Mouse (Mus musculus) G1E (cell line): ENCODE measurements at regions not wholly inside any gene's neighbourhood (a gene's known extent, or its start where the extent isn't known, plus 50 kb on each side); places are given as distances from the start of the nearest gene placed in this dataset.

Experiments used
- ATAC-seq: 2 replicates; pipeline ENCODE4 v1.8.0; 2016; ENCODE audit warnings: mild to moderate bottlenecking; ENCODE audit not compliant: insufficient number of reproducible peaks, poor library complexity, low FRiP score, severe bottlenecking; ENCODE audit errors: extremely low read depth
- DNase-seq: peaks from one replicate; pipeline ENCODE4 v3.0.0; 2012; ENCODE audit warnings: low spot score
- H3K27me3 ChIP-seq: 2 replicates; pipeline ENCODE4 v1.6.1; 2012; ENCODE audit warnings: mild to moderate bottlenecking, low read length, inconsistent platforms; ENCODE audit not compliant: insufficient read depth
- H3K36me3 ChIP-seq: replicated peaks from 2 replicates; pipeline ENCODE3; 2012; ENCODE audit warnings: mild to moderate bottlenecking, inconsistent platforms
- H3K4me1 ChIP-seq: 2 replicates; pipeline ENCODE4 v1.6.1; 2012; ENCODE audit warnings: low read depth, low read length, inconsistent platforms, mixed read lengths; ENCODE audit not compliant: insufficient read depth
- H3K4me3 ChIP-seq: 2 replicates; pipeline ENCODE4 v1.5.1; 2012; ENCODE audit warnings: low read depth, mild to moderate bottlenecking, inconsistent platforms, low read length, moderate library complexity, mixed read lengths
- H3K9me3 ChIP-seq: replicated peaks from 2 replicates; pipeline ENCODE4 v1.6.1; 2012; ENCODE audit warnings: inconsistent platforms
- CTCF ChIP-seq: IDR thresholded peaks from 2 replicates; pipeline ENCODE4 v1.5.1; 2012; ENCODE audit warnings: low read depth, low read length, inconsistent platforms, mixed read lengths
- GATA1 ChIP-seq: IDR thresholded peaks from 2 replicates; pipeline ENCODE4 v1.6.1; 2012; ENCODE audit warnings: borderline replicate concordance, low read length, inconsistent platforms, mixed read lengths
- GATA2 ChIP-seq: IDR thresholded peaks from 2 replicates; pipeline ENCODE4 v1.6.1; 2012; ENCODE audit warnings: low read depth, low read length, inconsistent platforms, borderline replicate concordance
- POLR2AphosphoS5 ChIP-seq: IDR thresholded peaks from 2 replicates; pipeline ENCODE4 v1.6.1; 2012; ENCODE audit warnings: low read depth, low read length, inconsistent platforms; ENCODE audit not compliant: insufficient replicate concordance
- TAL1 ChIP-seq: conservative IDR thresholded peaks from 2 replicates; pipeline ENCODE4 v1.6.1; 2012; ENCODE audit warnings: low read depth, low read length, inconsistent platforms, mixed read lengths

DNA sequence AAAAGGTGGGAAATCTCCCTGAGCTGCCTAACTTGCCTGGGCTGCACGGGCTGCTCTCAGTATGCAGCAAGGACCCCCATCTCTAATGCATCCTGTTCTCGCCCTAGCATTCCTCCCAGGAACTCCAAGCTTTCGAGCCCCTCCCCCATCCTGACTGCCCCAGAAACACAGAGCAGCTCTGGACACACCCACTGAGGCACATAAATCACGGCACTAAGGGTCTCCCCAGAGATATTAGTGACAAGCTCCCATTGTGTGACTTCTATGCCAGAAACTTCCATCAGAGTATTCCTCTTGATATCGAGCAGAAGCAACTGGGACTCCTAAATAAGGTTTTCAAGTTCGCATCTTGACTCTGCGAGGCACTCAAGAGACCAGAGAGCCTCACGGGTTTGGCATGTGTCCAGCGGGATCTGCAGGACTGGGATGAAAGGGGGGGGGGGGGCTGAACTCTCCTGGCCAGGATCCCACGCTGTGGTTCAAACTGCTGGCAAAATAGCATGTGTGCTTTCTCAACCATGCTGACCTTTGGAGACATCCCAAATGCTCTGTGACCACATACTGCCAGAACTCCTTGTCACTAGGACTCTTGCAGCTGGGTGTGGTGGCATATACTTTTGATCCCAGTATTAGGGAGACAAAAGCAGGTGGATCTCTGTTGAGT is 212.5 kb downstream of the Rybp start:
- ATAC-seq (no peak), DNase-seq (no peak)
- Histone ChIP-seq H3K9me3 (peaks cover 73% of the 10 kb centered on the region), H3K4me3 (no peak overlapping the region), H3K27me3 (no peaks in the 10 kb centered on the region), H3K36me3 (no peaks in the 10 kb centered on the region), H3K4me1 (no peaks in the 10 kb centered on the region)
- TF ChIP-seq POLR2AphosphoS5 (no peak), GATA2 (no peak), GATA1 (no peak), TAL1 (no peak), CTCF (no peak)

DNA sequence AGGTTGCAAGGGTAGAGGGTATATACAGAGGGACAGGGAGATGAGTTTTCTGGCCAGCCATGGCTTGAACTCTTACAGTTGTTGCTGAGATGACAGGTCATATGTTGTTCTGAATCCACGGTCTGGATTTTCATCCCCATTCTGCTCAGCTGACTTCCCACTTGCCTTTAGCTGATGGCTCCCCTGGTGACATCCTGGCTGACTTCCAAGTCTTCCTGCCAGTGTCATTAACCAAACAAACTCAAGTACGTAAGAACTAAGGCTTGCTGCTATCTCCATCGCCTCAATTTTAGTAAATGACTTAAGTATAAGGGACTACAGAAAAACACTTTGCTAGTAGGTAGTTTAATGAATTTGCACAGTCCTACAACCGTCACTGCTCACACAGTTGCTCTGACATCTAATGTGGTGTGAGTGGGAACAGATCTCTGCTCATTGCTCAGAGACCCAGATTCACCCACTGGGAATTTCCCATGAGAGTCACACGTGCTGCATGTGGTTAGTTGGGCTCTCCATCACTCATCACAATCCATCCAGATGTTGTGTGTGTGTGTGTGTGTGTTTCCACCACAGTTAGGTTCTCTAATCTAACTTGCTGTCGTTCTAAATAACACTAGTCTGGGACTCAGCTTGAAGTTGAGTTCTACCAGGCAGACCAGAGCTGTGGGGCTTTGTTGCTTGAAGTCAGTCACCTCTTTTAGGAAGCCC is 214.9 kb downstream of the Rybp start:
- no peaks in the 10 kb centered on the region for H3K4me1 ChIP-seq
- no peak for TF ChIP-seq GATA2
- TF ChIP-seq CTCF, result no peak
- TF ChIP-seq GATA1, result no peak
- no peak for TF ChIP-seq POLR2AphosphoS5
- no peak for TF ChIP-seq TAL1
- no peaks in the 10 kb centered on the region for H3K36me3 ChIP-seq
- peaks cover 70% of the 10 kb centered on the region for H3K9me3 ChIP-seq
- H3K4me3 ChIP-seq, result no peak overlapping the region
- no peak for ATAC-seq
- no peaks in the 10 kb centered on the region for H3K27me3 ChIP-seq
- no peak for DNase-seq

DNA sequence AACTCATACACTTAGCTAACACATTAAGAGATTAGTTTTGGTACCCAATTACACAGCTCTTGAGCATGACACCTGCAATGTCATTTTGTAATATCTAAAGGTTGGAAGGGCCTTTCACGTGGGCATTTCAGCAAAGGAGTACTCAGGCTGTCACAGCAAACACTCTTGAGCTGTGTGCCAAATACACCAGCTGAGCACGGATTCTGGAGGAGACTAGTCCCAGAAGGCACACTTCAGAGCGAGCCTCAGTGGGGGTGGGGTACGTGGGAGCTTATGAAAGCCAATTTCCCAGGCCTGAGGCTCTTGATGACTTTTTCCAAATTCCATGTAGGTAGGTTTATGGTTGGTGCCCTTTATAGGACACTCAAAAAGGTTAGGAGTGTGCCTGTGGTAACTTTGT is 218.1 kb downstream of the Rybp start:
- no peak for ATAC-seq
- H3K27me3 ChIP-seq, result no peaks in the 10 kb centered on the region
- no peaks in the 10 kb centered on the region for H3K4me1 ChIP-seq
- TF ChIP-seq TAL1, result no peak
- no peak for TF ChIP-seq CTCF
- TF ChIP-seq POLR2AphosphoS5, result no peak
- no peak for TF ChIP-seq GATA1
- no peak for TF ChIP-seq GATA2
- no peaks in the 10 kb centered on the region for H3K36me3 ChIP-seq
- peaks cover 70% of the 10 kb centered on the region for H3K9me3 ChIP-seq
- no peak overlapping the region for H3K4me3 ChIP-seq
- no peak for DNase-seq

DNA sequence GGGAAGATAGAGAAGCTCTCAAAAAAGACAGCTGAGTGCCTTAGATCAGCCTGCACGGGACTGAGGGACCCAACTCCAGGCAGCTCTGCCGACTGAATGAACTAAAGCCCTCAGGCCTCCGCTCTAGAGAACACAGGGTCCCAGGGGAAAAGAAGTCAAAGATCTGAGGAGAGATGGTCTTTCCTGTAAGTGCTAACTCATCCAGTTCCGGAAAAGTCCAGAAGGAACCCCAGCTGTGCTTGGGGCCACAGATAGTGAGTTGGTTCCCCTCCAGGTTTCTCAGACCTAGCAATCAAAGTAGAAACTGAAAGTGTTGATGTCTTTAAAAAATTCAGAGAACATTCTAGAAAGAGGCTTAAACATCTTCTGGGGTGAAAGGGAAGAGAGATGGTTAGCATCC is 220.0 kb downstream of the Rybp start:
- Histone ChIP-seq H3K4me3 (no peak overlapping the region), H3K27me3 (no peaks in the 10 kb centered on the region), H3K36me3 (no peaks in the 10 kb centered on the region), H3K4me1 (no peaks in the 10 kb centered on the region), H3K9me3 (peaks cover 67% of the 10 kb centered on the region)
- ATAC-seq (no peak), DNase-seq (no peak)
- TF ChIP-seq GATA1, result no peak
- TF ChIP-seq CTCF, result no peak
- TF ChIP-seq GATA2, result no peak

DNA sequence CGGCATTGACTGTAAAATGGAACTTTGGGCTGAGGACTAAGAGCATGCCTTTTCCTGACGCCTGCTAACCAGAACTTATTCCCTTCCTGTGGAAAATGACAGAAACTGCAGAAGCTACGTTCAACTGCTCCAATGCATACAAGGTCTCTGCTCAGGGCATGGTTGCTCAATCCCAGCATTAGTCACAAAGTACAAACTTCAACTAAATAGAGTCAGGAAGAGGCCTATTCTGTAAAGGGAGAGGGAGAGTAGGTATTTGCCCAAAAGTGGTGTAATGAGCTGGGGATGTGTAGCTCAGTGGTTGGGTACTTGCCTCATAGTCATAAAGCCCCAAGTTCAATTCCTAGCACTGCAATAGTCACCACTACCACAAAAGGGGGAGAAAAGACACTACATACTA is 221.7 kb downstream of the Rybp start:
- no peaks in the 10 kb centered on the region for H3K27me3 ChIP-seq
- H3K9me3 ChIP-seq, result peaks cover 66% of the 10 kb centered on the region
- no peak for ATAC-seq
- H3K4me3 ChIP-seq, result no peak overlapping the region
- no peaks in the 10 kb centered on the region for H3K36me3 ChIP-seq
- no peak for TF ChIP-seq TAL1
- TF ChIP-seq POLR2AphosphoS5, result no peak
- no peak for TF ChIP-seq GATA1
- no peak for TF ChIP-seq GATA2
- no peak for TF ChIP-seq CTCF
- H3K4me1 ChIP-seq, result no peaks in the 10 kb centered on the region
- no peak for DNase-seq

DNA sequence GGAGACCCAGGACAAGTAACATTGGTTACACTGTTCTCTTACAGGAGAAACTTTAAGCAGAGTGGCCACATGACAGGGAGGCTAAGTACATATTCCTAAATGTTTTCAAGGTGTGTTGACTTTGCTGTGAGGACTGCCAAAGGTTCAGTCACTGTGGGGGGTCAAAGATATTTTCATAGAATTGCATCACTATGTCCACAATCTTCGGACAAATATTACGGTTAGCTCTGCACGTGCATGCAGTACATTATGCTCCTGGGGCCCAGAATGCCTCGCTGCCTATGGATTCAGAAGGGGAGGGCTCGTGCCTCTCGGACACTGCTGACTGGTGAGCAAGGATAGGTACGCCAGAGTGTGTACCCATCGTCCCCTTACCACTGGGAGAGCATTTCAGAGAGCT is 224.3 kb downstream of the Rybp start:
- TF ChIP-seq GATA2 (no peak), TAL1 (no peak), POLR2AphosphoS5 (no peak), CTCF (no peak), GATA1 (no peak)
- no peak for DNase-seq

More for the DNA sequence above, 224.3 kb downstream of the Rybp start:
- peaks cover 77% of the 10 kb centered on the region for H3K9me3 ChIP-seq
- H3K36me3 ChIP-seq, result no peaks in the 10 kb centered on the region
- H3K27me3 ChIP-seq, result no peaks in the 10 kb centered on the region
- H3K4me1 ChIP-seq, result no peaks in the 10 kb centered on the region
- H3K4me3 ChIP-seq, result no peak overlapping the region
- no peak for ATAC-seq
